27 mouse cellular contexts compared by ENCODE assay signal in genomic region chr14:60209166-60209565, GRCm38 (mm10). TPM values are rescaled to one million over a fixed set of nuclear protein-coding genes. Genes with fewer than 3 reads are reported as not detected.
DNase-seq lines count a peak whose midpoint lies in the region; ATAC-seq and TF ChIP-seq lines count a peak whose summit lies in the region.
"Had no signal": no experiment of that assay in that cellular context is flagged by ENCODE, and none has a peak within 500 bp of the region (broad histone marks: within the 10 kb centered on the region; RNA-seq: fewer than 3 reads in every experiment).

No protein-coding gene starts in this region.

- peak; percentile 74 for DNase-seq in heart, adult 11 months
- DNase-seq in heart, adult 2 months, result no peak
- DNase-seq in lung, postnatal 0 days (ENCODE audit: low spot score), result no peak
- no peak for DNase-seq in lung, postnatal 4 days
- DNase-seq in lung, postnatal 36 days, result peak; percentile 6
- no peak for DNase-seq in lung, postnatal 10 days
- no peak for DNase-seq in forebrain, embryonic 10.5 days (ENCODE audit: extremely low spot score, low spot score)
- DNase-seq: adrenal gland, adult 8-10 months; adrenal gland, postnatal 14 days; adrenal gland, postnatal 36 days; B cell, adult 2 months; cerebellum, adult 11-12 months; cerebellum, adult 2 months; cerebellum, adult 9-10 months; cerebellum, postnatal 10 days; cerebellum, postnatal 25 days had no signal

- H3K27me3 ChIP-seq in heart, adult 2 months (ENCODE audit: control insufficient read depth, insufficient read depth, low read length), result no peaks in the 10 kb centered on the region
- H3K27me3 ChIP-seq in lung, postnatal 0 days (replicated peaks; ENCODE audit: insufficient read depth, low read length), result no peaks in the 10 kb centered on the region
- H3K27me3 ChIP-seq in forebrain, embryonic 10.5 days (ENCODE audit: poor library complexity, severe bottlenecking), result no peaks in the 10 kb centered on the region
- H3K27me3 ChIP-seq: CH12.LX; embryonic facial prominence, embryonic 12.5 days; forebrain, embryonic 13.5 days; forebrain, embryonic 15.5 days; Patski had no signal

- 86% methylated on average over 7 of the region's 7 CpGs for WGBS in heart, adult 2 months
- WGBS in lung, postnatal 0 days, result 70% methylated on average over 7 of the region's 7 CpGs
- WGBS in forebrain, embryonic 10.5 days, result 90% methylated on average over 7 of the region's 7 CpGs

- H3K4me1 ChIP-seq in heart, adult 2 months (ENCODE audit: control insufficient read depth, insufficient read depth, low read length), result no peaks in the 10 kb centered on the region
- H3K4me1 ChIP-seq in lung, postnatal 0 days (ENCODE audit: insufficient read depth, low read depth, low read length), result no peaks in the 10 kb centered on the region
- H3K4me1 ChIP-seq in forebrain, embryonic 10.5 days, result peaks cover 11% of the 10 kb centered on the region
- H3K4me1 ChIP-seq: embryonic facial prominence, embryonic 10.5 days; embryonic facial prominence, embryonic 12.5 days; forebrain, embryonic 13.5 days; forebrain, embryonic 15.5 days had no signal

- H3K9ac ChIP-seq in heart, adult 2 months (ENCODE audit: low read depth, low read length), result no peak overlapping the region
- no peak overlapping the region for H3K9ac ChIP-seq in lung, postnatal 0 days (replicated peaks; ENCODE audit: low read depth)
- H3K9ac ChIP-seq: embryonic facial prominence, embryonic 12.5 days; forebrain, embryonic 13.5 days; forebrain, embryonic 15.5 days had no signal

- no peak for TF ChIP-seq POLR2A in heart, adult 2 months (IDR thresholded peaks at IDR 0.05; ENCODE audit: insufficient read depth, low read depth, low read length)

- no peaks in the 10 kb centered on the region for H3K36me3 ChIP-seq in heart, adult 2 months (ENCODE audit: control insufficient read depth, insufficient read depth, low read length)
- no peaks in the 10 kb centered on the region for H3K36me3 ChIP-seq in lung, postnatal 0 days (ENCODE audit: insufficient read depth, low read length)
- no peaks in the 10 kb centered on the region for H3K36me3 ChIP-seq in forebrain, embryonic 10.5 days (replicated peaks)
- H3K36me3 ChIP-seq: embryonic facial prominence, embryonic 10.5 days; embryonic facial prominence, embryonic 12.5 days; forebrain, embryonic 15.5 days; G1E had no signal

- peak; percentile 25; the same call in 1 of the 2 replicates for ATAC-seq in lung, postnatal 0 days
- ATAC-seq: activated CD4-positive, CD25-positive, alpha-beta regulatory T cell, adult 4 months; CD4-positive, CD25-positive, alpha-beta regulatory T cell, adult 4 months; forebrain, embryonic 13.5 days; forebrain, embryonic 15.5 days; Patski had no signal

- no peak overlapping the region for H3K4me3 ChIP-seq in heart, adult 2 months
- no peak overlapping the region for H3K4me3 ChIP-seq in lung, postnatal 0 days (ENCODE audit: low read depth, low read length)
- no peak overlapping the region for H3K4me3 ChIP-seq in forebrain, embryonic 10.5 days
- H3K4me3 ChIP-seq: embryonic facial prominence, embryonic 10.5 days; embryonic facial prominence, embryonic 12.5 days; forebrain, embryonic 13.5 days; forebrain, embryonic 15.5 days had no signal

- no peak overlapping the region for H3K27ac ChIP-seq in heart, adult 2 months
- H3K27ac ChIP-seq in lung, postnatal 0 days (ENCODE audit: low read length), result no peak overlapping the region
- no peak overlapping the region for H3K27ac ChIP-seq in forebrain, embryonic 10.5 days
- H3K27ac ChIP-seq: embryonic facial prominence, embryonic 10.5 days; embryonic facial prominence, embryonic 12.5 days; forebrain, embryonic 13.5 days; forebrain, embryonic 15.5 days had no signal

- TF ChIP-seq EP300 in heart, adult 2 months (IDR thresholded peaks at IDR 0.05; ENCODE audit: insufficient read depth, low read depth, low read length), result no peak
- TF ChIP-seq EP300 in lung, postnatal 0 days (IDR thresholded peaks at IDR 0.05), result no peak

- H3K4me2 ChIP-seq in lung, postnatal 0 days (replicated peaks; ENCODE audit: low read depth, low read length), result no peak overlapping the region
- H3K4me2 ChIP-seq: embryonic facial prominence, embryonic 12.5 days; forebrain, embryonic 13.5 days; forebrain, embryonic 15.5 days had no signal

- no peak for TF ChIP-seq CTCF in heart, adult 2 months (IDR thresholded peaks at IDR 0.05)
- TF ChIP-seq CTCF in lung, postnatal 0 days (IDR thresholded peaks at IDR 0.05), result no peak

- no peaks in the 10 kb centered on the region for H3K79me2 ChIP-seq in heart, adult 2 months (replicated peaks; ENCODE audit: control insufficient read depth, insufficient read depth, low read length)

- H3K9me3 ChIP-seq in lung, postnatal 0 days (ENCODE audit: low read length), result no peaks in the 10 kb centered on the region
- H3K9me3 ChIP-seq in forebrain, embryonic 10.5 days, result no peaks in the 10 kb centered on the region
- H3K9me3 ChIP-seq: embryonic facial prominence, embryonic 10.5 days; embryonic facial prominence, embryonic 12.5 days; forebrain, embryonic 13.5 days; forebrain, embryonic 15.5 days; G1E had no signal

- intact Hi-C loops in heart, adult 2 months (cut with DNase I), result no loop called here

RNA-seq across cellular contexts. Expression of gene Atp8a2, which starts 12.2 kb away (rescaled TPM):
- total RNA-seq in heart, adult 2 months (2021), result 1 to 10 TPM; 3.1 to 4.3 TPM
- polyA plus RNA-seq in heart, adult 2 months (2012; rRNA removed), result 1.8 and 2.2 TPM in 2 replicates
- polyA plus RNA-seq in lung, postnatal 0 days (2015; fragmentation: Nextera tagmentation; extraction: Ambion mirVana), result 0.25 and 0.54 TPM in 2 replicates
- polyA plus RNA-seq in forebrain, embryonic 10.5 days (2016; fragmentation: Nextera tagmentation; extraction: Ambion mirVana), result 2.3 and 2.8 TPM in 2 replicates
- polyA plus RNA-seq: G1E, Patski had no signal

RNA-seq across cellular contexts. Expression of gene Nupl1, which starts 42.1 kb away (rescaled TPM):
- not detected for total RNA-seq in heart, adult 2 months (2021)
- 0.15 TPM in 1 of 2 replicates, not detected in the other for polyA plus RNA-seq in heart, adult 2 months (2012; rRNA removed)
- not detected in 2 replicates for polyA plus RNA-seq in lung, postnatal 0 days (2015; fragmentation: Nextera tagmentation; extraction: Ambion mirVana)
- 0.05 TPM in 1 of 2 replicates, not detected in the other for polyA plus RNA-seq in forebrain, embryonic 10.5 days (2016; fragmentation: Nextera tagmentation; extraction: Ambion mirVana)
- total RNA-seq: adrenal gland, adult 18-20 months; adrenal gland, postnatal 14 days; adrenal gland, postnatal 36 days; CH12.LX had no signal
- polyA plus RNA-seq: cerebellum, adult 2 months; embryonic facial prominence, embryonic 10.5 days; embryonic facial prominence, embryonic 12.5 days; embryonic facial prominence, embryonic 14.5 days; G1E; Patski had no signal

RNA-seq across cellular contexts. Expression of gene Gm49336, which starts 42.1 kb away (rescaled TPM):
- 10 to 100 TPM; 27.2 to 27.3 TPM for total RNA-seq in heart, adult 2 months (2021)
- 8.8 and 17.5 TPM in 2 replicates for polyA plus RNA-seq in heart, adult 2 months (2012; rRNA removed)
- 19.6 and 22.5 TPM in 2 replicates for polyA plus RNA-seq in lung, postnatal 0 days (2015; fragmentation: Nextera tagmentation; extraction: Ambion mirVana)
- 63.6 and 63.7 TPM in 2 replicates for polyA plus RNA-seq in forebrain, embryonic 10.5 days (2016; fragmentation: Nextera tagmentation; extraction: Ambion mirVana)

RNA-seq across cellular contexts. Expression of gene Mtmr6, which starts 55.9 kb away (rescaled TPM):
- total RNA-seq in heart, adult 2 months (2021), result 10 to 100 TPM; 29.1 to 31.0 TPM
- polyA plus RNA-seq in heart, adult 2 months (2012; rRNA removed), result 17.4 and 32.8 TPM in 2 replicates
- polyA plus RNA-seq in lung, postnatal 0 days (2015; fragmentation: Nextera tagmentation; extraction: Ambion mirVana), result 39.7 and 42.7 TPM in 2 replicates
- 27.5 and 27.6 TPM in 2 replicates for polyA plus RNA-seq in forebrain, embryonic 10.5 days (2016; fragmentation: Nextera tagmentation; extraction: Ambion mirVana)

Comparison
In these comparisons a context has a peak if more than half of its experiments do, and no peak if none do; other contexts are left out.
1. DNase-seq: peak in heart, adult 11 months (single experiment) and lung, postnatal 36 days (single experiment); none in heart, adult 2 months (0 of 2), lung, postnatal 0 days (single experiment), lung, postnatal 4 days (0 of 2), lung, postnatal 10 days (single experiment) and forebrain, embryonic 10.5 days (single experiment).